Mouse (Mus musculus) stomach, embryonic 14.5 days (tissue): Measurements from ENCODE around the gene Nrm. TPM values are rescaled to one million over a fixed set of nuclear protein-coding genes. Genes with fewer than 3 reads are reported as not detected.

ENCODE experiments used
- ATAC-seq: fragments of 200-750 bp; cut with Nextera tagmentation; 2 replicates; pipeline ENCODE4 v1.8.0; 2017; ENCODE audit warnings: low read depth, moderate TSS enrichment; ENCODE audit not compliant: insufficient number of reproducible peaks, insufficient read depth, low FRiP score
- H3K27ac ChIP-seq: fragments of 300-500 bp; sonication (generic); 2 replicates; pipeline ENCODE4 v1.5.1; 2014; ENCODE audit warnings: mild to moderate bottlenecking, low read length, moderate library complexity, mixed read lengths
- H3K27me3 ChIP-seq: fragments of 300-500 bp; sonication (generic); 2 replicates; pipeline ENCODE4 v1.6.1; 2014; ENCODE audit warnings: low read length, control low read depth, mixed read lengths; ENCODE audit not compliant: control insufficient read depth, insufficient read depth
- H3K36me3 ChIP-seq: fragments of 300-500 bp; sonication (generic); 2 replicates; pipeline ENCODE4 v1.6.1; 2014; ENCODE audit warnings: mild to moderate bottlenecking, control low read depth, low read length, moderate library complexity, mixed read lengths; ENCODE audit not compliant: control insufficient read depth, insufficient read depth
- H3K4me1 ChIP-seq: fragments of 300-500 bp; sonication (generic); 2 replicates; pipeline ENCODE4 v1.6.1; 2014; ENCODE audit warnings: low read length, control low read depth, mixed read lengths; ENCODE audit not compliant: control insufficient read depth, insufficient read depth
- H3K4me2 ChIP-seq: fragments of 300-500 bp; sonication (generic); replicated peaks from 2 replicates; pipeline ENCODE4 v1.6.1; 2014; ENCODE audit warnings: low read depth, low read length, control low read depth
- H3K4me3 ChIP-seq: fragments of 300-500 bp; sonication (generic); 2 replicates; pipeline ENCODE4 v1.5.1; 2014; ENCODE audit warnings: low read depth, low read length, control low read depth
- H3K9ac ChIP-seq: fragments of 300-500 bp; sonication (generic); replicated peaks from 2 replicates; pipeline ENCODE4 v1.6.1; 2014; ENCODE audit warnings: low read depth, mild to moderate bottlenecking, control low read depth, low read length, moderate library complexity, mixed read lengths
- H3K9me3 ChIP-seq: fragments of 300-500 bp; sonication (generic); 2 replicates; pipeline ENCODE4 v1.6.1; 2016; ENCODE audit warnings: low read depth, low read length, control low read depth; ENCODE audit not compliant: control insufficient read depth
- WGBS: fragments of 180-500 bp; shearing (Covaris S2); extraction: QIAGEN DNeasy Blood & Tissue Kit; methylation state at CpG from one replicate; pipeline ENCODE4 v1.1.7; 2014; 5-methylcytosine and 5-hydroxymethylcytosine counted together
- polyA plus RNA-seq: library from polyadenylated mRNA; unstranded; fragments of >200 nt; fragmentation: Nextera tagmentation; extraction: Ambion mirVana; gene quantifications from 2 replicates; pipeline ENCODE4 v1.2.1, GENCODE M21; 2014

The Nrm gene
- polyA plus RNA-seq, 1 experiment from 2014 or later, result 67.1 TPM

DNA sequence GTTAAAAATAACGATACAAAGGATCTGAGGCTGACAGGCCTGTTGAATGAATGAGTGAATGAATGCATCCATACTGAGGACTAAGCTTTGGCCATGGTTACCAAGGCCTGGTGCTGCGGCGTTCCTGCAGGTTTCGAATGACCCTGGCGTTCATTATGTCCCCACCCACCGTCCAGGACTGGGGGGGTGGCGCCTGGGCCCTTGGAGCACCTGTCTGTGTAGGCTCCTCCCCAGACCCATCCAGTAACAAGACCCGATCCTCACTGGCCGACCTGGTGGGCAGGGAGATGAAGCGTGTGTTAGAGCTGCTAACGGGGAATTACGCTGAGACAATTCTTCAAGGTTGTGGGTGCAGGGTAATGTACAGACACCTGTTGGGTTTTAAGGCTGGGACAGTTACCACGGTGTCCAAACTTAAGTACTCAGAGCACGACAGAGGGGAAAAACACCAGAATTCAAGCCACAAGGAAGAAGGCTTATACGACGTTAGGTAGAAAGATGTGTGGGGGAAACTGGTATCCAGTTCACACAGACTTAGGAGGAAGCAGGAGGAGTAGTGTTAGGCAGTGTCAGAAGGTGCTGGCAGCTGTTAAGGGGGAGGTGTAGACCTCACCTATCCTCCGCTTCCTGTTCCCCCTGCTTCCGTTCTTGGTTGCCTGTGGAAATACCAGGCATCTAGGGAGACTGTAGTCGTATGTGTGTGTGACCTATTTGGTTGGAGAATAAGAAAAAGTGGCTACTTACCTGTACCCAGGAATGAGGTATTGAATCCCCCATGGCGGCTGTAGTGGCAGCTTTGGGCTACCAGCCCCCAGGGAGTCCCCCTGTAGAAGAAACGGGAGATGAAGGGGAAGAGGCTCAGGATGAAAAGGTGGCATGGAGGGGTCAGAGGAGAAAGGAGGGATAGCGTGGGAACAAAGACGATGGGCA, 36.8 kb downstream of the Nrm start:
- H3K27me3 ChIP-seq, result no peaks in the 10 kb centered on the region
- 0 out of 2 replicates have a peak overlapping the region, but pooled peaks have one; percentile 10 for H3K27ac ChIP-seq
- 42% methylated on average over 23 of the region's 23 CpGs for WGBS

DNA sequence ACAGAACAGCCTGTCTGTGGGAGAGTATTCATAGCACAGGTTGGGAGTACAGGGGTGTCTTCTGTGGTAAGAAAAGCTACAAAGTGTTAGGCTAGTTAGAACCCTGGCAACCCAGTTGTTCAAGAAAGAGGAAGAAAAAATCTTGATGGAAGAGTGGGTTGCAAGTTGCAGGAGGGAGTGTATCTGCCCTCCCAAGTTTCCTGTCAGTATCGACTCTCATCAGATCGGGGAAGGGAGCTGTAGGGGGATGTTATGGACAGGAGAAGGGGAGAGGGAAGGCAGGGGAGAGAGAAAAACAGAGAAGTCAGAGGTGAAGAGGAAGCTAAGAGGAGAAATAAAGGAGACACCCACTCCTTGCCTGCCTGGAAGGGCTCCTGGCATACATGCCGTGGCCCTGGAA, 39.5 kb downstream of the Nrm start:
- H3K36me3 ChIP-seq, result peaks cover 33% of the 10 kb centered on the region
- no peak overlapping the region for H3K9ac ChIP-seq
- H3K4me1 ChIP-seq, result peaks cover 12% of the 10 kb centered on the region; the same call in 1 of the 2 replicates
- 81% methylated on average over 3 of the region's 3 CpGs for WGBS
- no peaks in the 10 kb centered on the region for H3K9me3 ChIP-seq
- no peak overlapping the region for H3K4me3 ChIP-seq
- H3K27ac ChIP-seq, result no peak overlapping the region
- H3K27me3 ChIP-seq, result no peaks in the 10 kb centered on the region
- ATAC-seq, result no peak
- H3K4me2 ChIP-seq, result no peak overlapping the region

More for the DNA sequence above, 36.8 kb downstream of the Nrm start:
- no peak overlapping the region; the same call in 1 of the 2 replicates for H3K9ac ChIP-seq
- H3K9me3 ChIP-seq, result no peaks in the 10 kb centered on the region
- peaks cover 12% of the 10 kb centered on the region; the same call in 1 of the 2 replicates for H3K4me1 ChIP-seq
- peak overlapping the region; percentile 86; the same call in 1 of the 2 replicates for H3K4me3 ChIP-seq
- H3K36me3 ChIP-seq, result peaks cover 33% of the 10 kb centered on the region
- ATAC-seq, result peak; percentile 34; the same call in 1 of the 2 replicates
- peak overlapping the region; percentile 97 for H3K4me2 ChIP-seq

DNA sequence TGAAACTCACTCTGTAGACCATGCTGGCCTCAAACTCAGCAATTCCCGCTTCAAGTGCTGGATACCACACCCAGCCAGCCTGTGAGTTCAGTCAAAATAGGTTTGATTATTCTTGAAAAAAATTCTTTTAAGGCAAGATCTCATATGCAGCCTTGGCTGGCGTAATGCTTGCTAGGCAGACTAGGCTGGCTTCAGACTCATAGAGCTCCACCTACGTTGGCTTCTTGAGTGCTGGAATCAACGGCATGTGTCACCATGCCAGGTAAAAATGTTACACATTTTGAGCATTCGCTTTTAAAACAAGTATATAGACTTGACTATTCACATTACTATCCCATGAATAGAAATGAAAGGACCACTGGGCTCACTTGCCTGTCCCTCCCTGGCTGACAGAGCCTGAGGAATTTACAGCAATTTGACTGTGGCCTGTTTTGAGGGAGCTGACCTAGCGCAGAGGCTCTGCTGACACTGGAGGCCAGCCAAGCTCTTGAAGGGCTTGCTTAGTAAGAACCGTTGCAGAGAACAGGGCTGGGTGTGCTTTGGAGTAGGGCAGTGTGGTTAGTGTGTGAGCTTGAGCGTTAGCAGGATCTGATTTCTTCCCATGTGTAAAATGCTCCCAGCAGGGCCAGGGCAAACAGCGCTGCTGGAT, 42.3 kb downstream of the Nrm start:
- H3K4me1 ChIP-seq, result no peaks in the 10 kb centered on the region
- WGBS, result 90% methylated on average over 9 of the region's 9 CpGs
- ATAC-seq, result no peak
- no peaks in the 10 kb centered on the region for H3K9me3 ChIP-seq
- H3K4me2 ChIP-seq, result no peak overlapping the region
- peaks cover 50% of the 10 kb centered on the region for H3K36me3 ChIP-seq
- H3K9ac ChIP-seq, result no peak overlapping the region
- H3K27ac ChIP-seq, result no peak overlapping the region
- H3K4me3 ChIP-seq, result no peak overlapping the region
- H3K27me3 ChIP-seq, result no peaks in the 10 kb centered on the region

DNA sequence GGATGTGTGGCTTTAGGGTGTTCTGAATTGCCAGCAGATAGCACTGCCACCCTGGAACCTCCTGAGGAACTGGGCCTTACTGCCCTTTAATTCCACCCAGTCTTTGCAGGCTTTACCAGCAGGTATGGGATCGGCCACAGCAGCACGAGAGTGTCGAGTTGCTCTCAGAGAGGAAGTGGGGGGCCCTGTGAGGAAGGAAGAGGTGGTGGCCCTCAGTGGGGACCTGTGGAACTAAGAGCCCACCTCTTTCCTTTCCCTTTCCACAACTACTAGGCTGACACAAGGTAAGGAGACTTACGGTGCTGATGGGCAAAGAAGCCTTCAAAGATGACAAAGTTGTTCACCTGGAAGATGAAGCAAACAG, 42.9 kb downstream of the Nrm start:
- no peak for ATAC-seq
- 82% methylated on average over 4 of the region's 4 CpGs for WGBS

DNA sequence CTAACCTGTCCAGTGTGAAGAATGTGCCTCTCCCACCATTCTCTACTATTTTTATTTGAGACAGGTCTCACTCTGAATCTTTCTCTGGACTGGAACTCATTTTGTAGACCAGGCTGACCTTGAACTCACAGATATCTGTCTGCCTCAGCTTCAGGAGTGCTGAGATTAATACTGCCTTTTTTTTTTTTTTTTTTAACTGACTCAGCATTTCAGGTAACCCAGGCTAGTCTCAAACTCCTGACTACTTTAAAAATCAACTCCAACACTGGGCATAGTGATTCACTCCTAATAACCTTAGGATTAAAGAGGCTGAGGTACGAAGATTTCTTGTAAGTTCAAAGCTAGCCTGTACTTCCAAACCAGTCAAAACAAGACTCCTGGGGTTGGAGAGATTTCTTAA, 44.5 kb downstream of the Nrm start:
- ATAC-seq, result no peak
- Histone ChIP-seq H3K4me1 (peaks cover 9% of the 10 kb centered on the region), H3K4me2 (no peak overlapping the region), H3K27ac (no peak overlapping the region), H3K27me3 (no peaks in the 10 kb centered on the region), H3K4me3 (no peak overlapping the region), H3K9ac (no peak overlapping the region), H3K9me3 (no peaks in the 10 kb centered on the region), H3K36me3 (peaks cover 38% of the 10 kb centered on the region)
- WGBS, result 94% methylated on average over 1 of the region's 1 CpGs

More for the DNA sequence above, 42.9 kb downstream of the Nrm start:
- peaks cover 4% of the 10 kb centered on the region for H3K4me1 ChIP-seq
- H3K27ac ChIP-seq, result no peak overlapping the region
- H3K27me3 ChIP-seq, result no peaks in the 10 kb centered on the region
- H3K4me3 ChIP-seq, result no peak overlapping the region
- peaks cover 50% of the 10 kb centered on the region for H3K36me3 ChIP-seq
- no peak overlapping the region for H3K9ac ChIP-seq
- no peak overlapping the region for H3K4me2 ChIP-seq
- H3K9me3 ChIP-seq, result no peaks in the 10 kb centered on the region

DNA sequence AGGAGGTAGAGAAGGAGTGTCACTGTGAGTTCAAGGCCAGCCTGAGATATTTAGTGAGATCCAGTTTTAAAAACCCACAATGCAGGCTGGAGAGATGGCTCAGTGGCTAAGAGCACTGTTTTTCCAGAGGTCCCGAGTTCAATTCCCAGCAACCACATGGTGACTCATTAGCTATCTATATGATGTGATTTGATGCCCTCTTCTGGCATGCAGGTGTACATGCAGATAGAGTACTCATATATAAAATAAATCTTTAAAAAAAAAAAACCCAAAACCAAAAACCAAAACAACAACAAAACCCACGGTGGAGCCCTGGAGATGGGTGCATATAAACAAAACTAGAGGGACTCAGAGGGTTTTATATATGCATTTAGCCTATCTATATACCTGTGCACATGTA, 46.5 kb downstream of the Nrm start:
- H3K9me3 ChIP-seq, result no peaks in the 10 kb centered on the region
- H3K4me1 ChIP-seq, result peaks cover 9% of the 10 kb centered on the region
- H3K27ac ChIP-seq, result no peak overlapping the region
- no peak overlapping the region for H3K4me3 ChIP-seq
- no peak overlapping the region for H3K9ac ChIP-seq
- no peaks in the 10 kb centered on the region for H3K27me3 ChIP-seq
- 80% methylated on average over 2 of the region's 2 CpGs for WGBS
- ATAC-seq, result no peak
- H3K4me2 ChIP-seq, result no peak overlapping the region
- peaks cover 41% of the 10 kb centered on the region for H3K36me3 ChIP-seq

DNA sequence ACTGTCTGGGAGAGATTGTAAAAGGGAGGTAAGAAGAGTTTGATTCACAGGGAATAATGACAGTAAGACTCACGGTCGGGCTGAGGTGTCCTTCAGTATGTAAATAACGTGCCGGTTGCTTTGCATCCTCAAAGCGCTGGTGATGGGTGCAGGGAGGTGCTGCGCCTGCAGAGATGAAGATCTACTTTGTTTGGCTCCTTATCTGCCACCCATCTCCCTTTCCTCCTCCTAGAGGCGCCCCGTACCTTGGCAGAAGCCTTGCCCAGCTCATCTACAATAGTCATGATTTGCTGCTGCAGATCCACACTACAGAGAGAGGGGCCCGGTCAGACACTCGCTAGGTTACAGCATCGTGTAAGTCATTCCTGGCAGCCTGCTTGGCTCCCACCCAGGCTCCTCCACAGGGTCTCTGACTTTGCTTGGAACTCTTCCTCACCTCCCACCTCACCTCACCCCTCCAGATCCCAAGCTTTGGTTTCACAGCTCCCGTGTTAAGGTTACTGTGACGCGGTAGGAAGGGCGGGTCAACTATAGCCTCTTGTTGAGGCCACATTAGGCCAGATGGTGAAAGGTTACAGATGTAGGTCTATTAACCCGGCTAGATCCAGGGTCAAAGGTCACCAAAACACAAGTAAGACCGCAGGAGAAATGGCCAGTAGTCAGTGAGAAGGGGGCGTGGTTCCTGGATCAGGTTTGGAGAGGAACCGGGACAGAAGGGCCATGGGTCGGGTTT, 48.2 kb downstream of the Nrm start:
- Histone ChIP-seq H3K4me2 (peak overlapping the region; percentile 96), H3K9ac (peak overlapping the region; percentile 71), H3K27ac (peak overlapping the region; percentile 69; the same call in 1 of the 2 replicates), H3K4me3 (peak overlapping the region; percentile 70), H3K9me3 (no peaks in the 10 kb centered on the region), H3K4me1 (peaks cover 9% of the 10 kb centered on the region), H3K27me3 (no peaks in the 10 kb centered on the region), H3K36me3 (peaks cover 45% of the 10 kb centered on the region)
- peak; percentile 20 for ATAC-seq
- WGBS, result 16% methylated on average over 20 of the region's 20 CpGs

DNA sequence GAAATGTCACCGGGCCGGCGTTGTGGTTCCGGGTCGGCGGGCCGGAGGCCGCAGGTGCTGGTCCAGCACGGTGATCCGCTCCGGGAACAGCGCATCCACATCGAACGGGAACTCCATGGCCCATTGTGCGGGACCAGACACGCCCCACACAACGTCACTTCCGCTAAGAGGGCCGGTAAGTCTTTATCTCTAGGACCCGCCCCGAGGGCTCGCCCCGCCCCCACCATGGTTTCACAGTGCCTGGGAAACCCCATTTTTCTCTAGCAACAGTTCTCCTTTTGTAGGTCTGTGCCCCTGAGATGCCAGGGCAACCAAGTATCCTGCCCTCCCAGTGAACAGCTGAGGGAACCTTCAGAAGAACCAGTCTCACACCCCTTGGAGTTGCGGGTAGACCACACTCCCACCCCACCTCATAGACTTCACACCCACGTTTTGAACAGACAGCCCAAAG, 48.8 kb downstream of the Nrm start, which contains the start of gene Atat1:
Gene Atat1 (minus strand): TSS at position 157 of the 451 bp plus-strand sequence.
- H3K9ac ChIP-seq, result peak within 1 kb of the TSS; percentile 71
- H3K27ac ChIP-seq, result peak within 1 kb of the TSS; percentile 69; the same call in 1 of the 2 replicates
- H3K27me3 ChIP-seq, result no peaks in the 10 kb centered on the region
- WGBS, result 2% methylated on average over 25 of the region's 25 CpGs
- H3K4me2 ChIP-seq, result peak within 1 kb of the TSS; percentile 96
- peak within 1 kb of the TSS; percentile 70 for H3K4me3 ChIP-seq
- peak; percentile 91 for ATAC-seq
- peaks cover 47% of the 10 kb centered on the region for H3K36me3 ChIP-seq
- no peaks in the 10 kb centered on the region for H3K9me3 ChIP-seq
- peaks cover 9% of the 10 kb centered on the region for H3K4me1 ChIP-seq
